Mouse (Mus musculus) heart, adult 9 months (tissue): Measurements from ENCODE around the gene Cdk8.

Source experiments
- DNase-seq, 2 experiments: peaks; one replicate each; pipeline ENCODE4 v3.0.0; 2022; ENCODE audit warnings: low spot score in 2 of 2

Gene Cdk8

DNA sequence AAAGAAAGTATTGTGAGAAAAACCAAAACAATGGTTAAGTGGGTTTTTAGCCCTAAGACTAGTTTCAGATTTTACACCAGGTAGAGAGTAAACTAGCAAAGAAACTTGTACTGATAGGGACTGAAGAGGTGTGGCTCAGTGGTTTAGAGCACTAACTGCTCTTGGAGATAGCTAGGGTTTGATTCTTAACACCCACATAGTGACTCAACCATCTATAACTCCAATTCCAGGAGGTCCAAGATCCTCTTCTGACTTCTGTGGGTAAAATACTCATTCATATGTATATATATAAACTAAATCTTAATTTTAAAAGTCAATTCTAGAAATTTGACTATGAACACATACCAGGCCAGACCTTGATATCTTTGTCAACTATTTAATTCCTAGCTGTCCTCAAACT, 49.0 kb downstream of the Cdk8 start:
- no peak for DNase-seq

GRCm38 (mm10) chr5:146281241-146281818, 50.3 kb downstream of the Cdk8 start:
- no peak for DNase-seq

DNA sequence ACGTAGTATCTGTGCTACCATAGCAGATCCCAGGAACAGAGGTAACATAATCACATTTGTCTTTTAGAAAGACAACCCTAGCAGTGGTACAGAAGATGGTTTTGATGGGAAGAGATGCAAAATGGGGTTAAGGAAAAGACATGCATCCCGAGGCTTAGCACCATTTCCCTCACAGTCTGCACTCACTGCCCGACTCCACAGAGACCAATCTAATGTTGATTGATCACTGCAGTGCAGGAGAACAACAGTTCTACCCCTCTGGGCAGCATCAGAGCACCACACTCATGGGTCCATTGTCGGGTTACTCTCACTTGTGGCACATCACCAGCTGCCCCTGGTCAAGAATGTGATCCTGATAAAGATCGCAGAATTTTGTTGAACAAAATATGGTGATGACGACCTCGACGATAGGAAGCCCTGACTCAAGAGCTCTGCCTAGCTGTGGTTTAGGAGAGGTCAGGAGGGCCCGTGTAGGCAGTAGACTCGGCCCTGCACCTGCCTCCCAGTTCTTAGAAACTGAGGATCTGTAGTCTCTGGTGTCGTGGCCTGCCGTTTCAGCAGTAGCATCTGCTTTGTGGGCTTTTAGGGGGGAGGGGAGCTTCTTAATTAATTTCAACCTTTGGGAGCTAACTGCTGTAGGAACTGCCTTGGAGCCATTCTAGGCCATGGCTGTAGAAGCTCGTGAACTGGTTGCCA, 51.0 kb downstream of the Cdk8 start:
- DNase-seq = no peak

DNA sequence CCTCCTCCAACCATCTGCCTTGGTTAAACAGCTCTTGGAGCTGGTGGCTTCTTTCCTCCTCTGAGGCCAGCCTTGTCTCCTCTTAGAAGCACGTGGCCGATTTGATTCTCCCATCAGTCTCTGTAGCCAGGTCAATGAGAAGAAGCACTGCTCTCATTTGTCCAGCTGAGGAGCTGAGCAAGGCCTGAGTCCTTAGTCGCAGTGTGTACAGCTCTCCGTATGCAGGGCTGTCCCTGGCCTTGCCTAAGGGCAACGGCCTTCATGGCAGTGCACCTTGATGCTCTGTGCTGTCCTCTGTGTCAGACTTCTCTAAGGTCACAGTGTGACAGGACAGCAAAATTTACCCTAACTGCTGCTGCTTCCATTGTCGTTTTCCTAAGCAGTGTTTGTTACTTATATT, 52.9 kb downstream of the Cdk8 start:
- no peak for DNase-seq

GRCm38 (mm10) chr5:146287416-146287815, 56.4 kb downstream of the Cdk8 start:
- no peak for DNase-seq

DNA sequence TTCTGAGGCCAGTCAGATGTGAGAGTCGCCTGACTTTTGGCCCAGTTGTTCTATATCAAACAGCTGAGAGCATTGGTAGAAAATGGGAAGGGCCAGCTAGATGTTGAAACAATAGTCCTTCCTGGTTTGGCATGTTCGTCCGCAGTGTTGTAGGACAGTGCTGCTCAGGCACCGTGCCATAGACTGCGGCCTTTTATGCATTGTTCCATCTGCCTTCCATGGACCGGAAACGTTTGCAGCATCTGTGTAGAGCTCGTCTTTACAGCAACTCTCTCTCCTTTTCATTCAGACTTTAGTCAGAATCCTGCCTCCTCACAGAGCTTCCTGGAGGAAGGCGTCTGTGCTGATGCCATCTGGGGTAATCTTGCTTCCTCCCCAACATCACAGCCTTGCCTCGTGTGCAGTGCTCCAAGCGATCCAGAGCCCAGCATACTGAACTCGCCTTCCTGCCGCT, 57.0 kb downstream of the Cdk8 start:
- DNase-seq = no peak

DNA sequence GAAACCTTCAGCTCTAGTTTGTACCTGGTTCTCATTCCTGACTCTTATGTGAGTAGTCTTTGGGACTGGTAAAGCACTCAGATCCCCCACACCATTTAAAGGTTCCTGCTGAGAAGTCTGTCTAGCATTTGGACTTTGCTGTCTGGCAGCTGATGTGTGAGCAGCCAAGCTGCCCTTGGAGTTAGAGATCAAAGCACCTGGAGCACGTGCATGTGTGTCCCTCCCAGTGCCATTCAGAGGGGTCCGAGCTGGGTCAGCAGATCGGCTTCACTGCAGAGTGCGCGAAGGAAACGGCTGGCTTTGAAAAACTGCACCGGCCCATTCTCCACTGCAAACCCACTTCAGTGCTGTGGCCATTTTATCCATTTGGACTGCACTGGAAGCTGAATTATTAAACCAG, 58.9 kb downstream of the Cdk8 start:
- no peak for DNase-seq

DNA sequence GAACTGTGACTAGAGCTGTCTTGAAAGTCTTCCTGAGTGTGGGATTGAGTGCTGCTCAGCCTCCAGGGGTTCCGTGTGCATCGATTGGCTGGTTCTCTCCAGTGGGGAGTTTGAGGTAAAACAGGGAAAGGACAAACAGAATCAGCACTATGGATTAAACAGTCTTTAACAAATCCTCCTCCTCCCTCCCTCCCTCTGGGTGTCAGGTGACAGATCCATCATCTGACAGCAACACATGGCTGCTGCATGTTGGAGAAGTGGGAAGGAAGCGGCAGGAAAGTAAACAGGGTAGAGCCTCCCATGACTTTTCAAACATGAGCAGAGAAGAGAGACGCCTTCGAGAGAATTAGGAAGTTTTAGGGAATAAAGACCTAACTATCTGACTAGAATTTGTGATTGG, 59.4 kb downstream of the Cdk8 start:
- DNase-seq = no peak

GRCm38 (mm10) chr5:146291560-146291959, 60.5 kb downstream of the Cdk8 start:
- no peak for DNase-seq

DNA sequence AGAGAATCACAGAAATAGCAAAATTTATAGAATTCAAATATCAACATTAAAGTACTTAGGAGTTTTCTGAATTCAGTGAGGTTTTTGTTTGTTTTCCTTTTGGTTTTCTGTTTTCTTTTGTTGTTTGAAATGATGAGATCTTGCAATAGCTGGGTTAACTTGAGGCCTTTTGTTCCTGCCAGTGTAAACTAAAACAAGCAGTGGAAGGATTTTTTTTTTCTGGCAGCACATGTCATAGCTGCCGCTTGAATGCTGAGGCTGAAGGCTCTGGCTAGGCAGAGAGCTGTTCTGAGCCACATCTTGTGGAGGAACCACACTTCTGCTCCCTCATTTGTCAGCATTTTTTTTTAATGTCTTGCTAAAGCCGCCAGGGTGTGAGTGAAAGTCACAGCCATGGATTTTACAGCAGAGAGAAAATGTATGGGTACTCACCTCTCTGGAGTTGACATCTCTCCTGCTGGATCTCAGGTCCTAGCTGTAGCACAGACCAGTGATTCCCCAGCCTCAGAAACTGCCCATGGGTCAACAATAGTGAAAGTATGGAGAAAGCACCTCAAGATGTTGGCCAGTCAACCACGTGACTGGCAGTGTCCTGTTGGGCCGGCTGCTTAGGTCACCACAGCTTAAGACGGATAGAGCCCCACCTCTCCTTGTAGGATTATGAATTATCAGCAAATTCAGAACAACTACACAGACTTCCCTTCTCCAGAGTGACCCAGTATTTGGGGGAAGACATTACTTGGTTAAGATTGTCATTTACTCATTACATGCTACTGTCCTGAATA, 62.1 kb downstream of the Cdk8 start:
- DNase-seq = no peak

DNA sequence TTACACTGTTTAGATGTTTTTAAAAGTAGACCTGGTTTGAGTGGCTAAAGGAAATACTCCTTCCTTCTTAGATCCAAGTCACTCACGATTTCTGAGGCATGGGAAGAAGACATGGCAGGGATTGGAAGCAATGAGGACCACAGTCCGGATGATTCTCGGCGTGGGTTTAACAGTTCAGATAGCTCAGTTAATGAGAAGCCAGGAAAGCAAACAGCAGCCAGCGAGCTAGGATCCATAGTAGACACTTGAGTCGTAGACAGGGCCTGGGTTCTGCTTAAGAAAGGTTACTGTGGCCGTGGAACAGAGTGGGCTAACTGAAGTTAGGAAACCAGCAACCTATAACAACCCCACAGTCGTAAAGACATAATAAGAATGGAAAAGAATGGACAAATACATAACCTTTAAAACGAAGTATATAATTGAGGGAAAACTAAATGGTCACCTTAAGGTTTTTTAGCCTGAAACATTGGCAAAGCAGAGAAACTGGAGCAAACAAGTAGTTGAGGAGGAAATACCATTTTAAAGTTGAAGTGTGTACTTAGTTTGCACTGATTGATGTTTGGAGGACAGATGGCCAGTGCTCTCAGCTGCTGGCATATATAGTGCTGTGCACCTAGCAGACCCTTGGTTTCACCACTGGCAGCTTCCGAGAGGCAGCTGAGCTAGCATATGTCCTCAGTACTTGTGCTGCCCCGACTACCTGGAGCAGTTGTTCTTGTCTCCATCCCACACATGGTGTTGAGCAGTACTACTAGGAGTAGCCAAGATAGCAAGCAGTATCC, 63.1 kb downstream of the Cdk8 start:
- DNase-seq = no peak

- DNase-seq = no peak
These were observed 63.8 kb downstream of the Cdk8 start for GRCm38 (mm10) chr5:146294834-146295233.

GRCm38 (mm10) chr5:146298807-146299519, 67.9 kb downstream of the Cdk8 start:
- DNase-seq = no peak

GRCm38 (mm10) chr5:146299520-146299870, 68.5 kb downstream of the Cdk8 start:
- DNase-seq = peak in 1 of 2 experiments; percentile 29

GRCm38 (mm10) chr5:146303470-146303869, 72.4 kb downstream of the Cdk8 start:
- DNase-seq = peak; percentile 41 to 63

DNA sequence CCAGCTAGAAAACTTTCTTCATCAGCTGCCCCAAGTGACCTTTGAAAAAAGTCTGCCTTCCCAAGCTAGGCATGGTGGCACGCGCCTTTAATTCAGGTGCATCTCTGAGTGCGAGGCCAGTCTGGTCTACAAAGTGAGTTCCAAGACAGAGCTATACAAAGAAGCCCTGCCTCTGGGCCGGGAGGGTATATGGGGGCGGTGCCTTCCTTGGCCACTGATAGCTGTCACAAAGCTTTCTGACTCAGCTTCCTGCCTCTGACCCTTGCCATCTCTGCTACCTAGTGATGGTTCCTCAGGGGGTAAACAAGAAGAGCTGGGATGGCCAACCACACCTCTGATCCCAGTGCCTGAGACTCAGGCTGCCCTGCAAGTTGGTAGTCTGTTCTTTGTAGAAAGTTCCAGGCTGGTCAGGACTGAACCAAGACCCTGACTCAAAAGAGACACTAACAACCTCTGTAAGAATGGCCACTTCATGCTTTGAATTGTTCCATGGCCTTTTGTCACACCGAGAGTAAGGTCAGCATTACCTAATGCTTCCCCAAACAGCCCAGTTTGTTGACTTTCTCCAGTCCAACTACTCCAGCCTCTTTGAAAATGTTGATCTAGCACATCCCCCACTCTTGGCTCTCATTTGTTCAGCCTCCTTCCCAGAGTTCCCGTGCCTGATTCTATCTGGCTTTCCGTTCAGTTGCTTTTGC, 76.2 kb downstream of the Cdk8 start:
- DNase-seq = no peak

- DNase-seq = no peak
These were observed 76.7 kb downstream of the Cdk8 start for GRCm38 (mm10) chr5:146307744-146308096.

- DNase-seq = no peak
These were observed 83.5 kb downstream of the Cdk8 start for GRCm38 (mm10) chr5:146314538-146314937.

DNA sequence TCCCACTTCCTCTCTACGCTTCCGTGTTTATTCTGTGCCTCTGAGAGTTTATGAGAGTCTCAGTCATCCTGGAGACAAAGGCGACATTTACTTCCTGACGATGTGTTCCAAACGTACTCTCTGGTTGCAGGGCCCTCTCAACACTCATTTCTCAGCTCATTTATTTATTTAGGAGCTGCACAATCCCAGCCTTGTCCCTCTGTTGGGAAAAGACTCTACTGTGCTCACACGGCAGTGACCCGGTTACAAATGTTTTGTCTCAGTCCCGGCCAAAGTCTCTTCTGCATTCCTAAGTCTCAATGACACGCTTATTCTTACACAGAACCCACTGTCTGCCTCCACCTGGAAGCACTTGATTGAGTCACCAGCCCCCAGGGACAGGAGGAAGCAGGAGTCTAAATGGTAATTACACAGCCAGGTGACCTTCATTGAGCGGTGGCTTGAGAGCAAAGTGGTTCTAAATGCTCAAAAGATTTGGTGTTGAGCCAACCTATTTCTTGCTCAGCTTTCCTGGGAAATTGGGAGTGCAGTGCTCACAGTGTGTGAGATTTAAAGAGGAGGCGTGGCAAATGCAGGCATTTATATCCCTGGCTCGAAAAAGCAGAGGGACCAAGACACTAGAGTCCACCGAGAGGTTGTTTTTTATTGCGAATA, 84.4 kb downstream of the Cdk8 start:
- DNase-seq = peak; percentile 46 to 51

DNA sequence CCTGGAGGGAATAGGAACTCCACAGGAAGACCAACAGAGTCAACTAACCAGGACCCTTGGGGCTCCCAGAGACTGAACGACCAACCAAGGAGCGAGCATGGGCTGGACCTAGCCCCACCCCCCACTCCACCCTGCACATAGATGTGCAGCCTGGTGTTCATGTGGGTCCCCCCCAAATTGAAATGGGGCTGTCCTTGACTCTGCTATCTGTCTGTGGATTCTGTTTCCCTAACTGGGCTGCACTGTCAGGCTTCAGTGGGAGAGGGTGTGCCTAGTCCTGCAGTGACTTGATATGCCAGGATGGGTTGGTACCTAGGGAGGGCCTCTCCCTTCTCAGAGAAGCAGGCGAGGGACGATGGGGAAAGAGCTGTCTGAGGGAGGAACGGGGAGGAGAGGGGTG, 85.3 kb downstream of the Cdk8 start:
- DNase-seq = no peak
